Mouse (Mus musculus) adrenal gland, postnatal 25 days (tissue): ENCODE measurements around the gene Srpx2. TPM values are rescaled to one million over a fixed set of nuclear protein-coding genes. Genes with fewer than 3 reads are reported as not detected.

Experiments
- DNase-seq: peaks from one replicate; pipeline ENCODE4 v3.0.0; 2021; ENCODE audit warnings: mixed read lengths
- long read RNA-seq: library from polyadenylated mRNA; stranded (forward); transcript quantifications from one replicate; pipeline ENCODE4 v2.0.0, GENCODE M21; 2021
- total RNA-seq: library from RNA; stranded (reverse); gene quantifications from 2 replicates; pipeline ENCODE4 v1.2.3, GENCODE M21; 2021

Srpx2 gene
- total RNA-seq, result 1.7 TPM in 2 replicates
- long read RNA-seq, partial matches to known transcripts, result 2 of 3 reads
- long read RNA-seq, other reads (novel, unspliced or antisense), result 0 of 3 reads

- no peak for DNase-seq
Observed at GRCm38 (mm10) chrX:133908261-133908660, at the start of gene Srpx2. Gene Srpx2, plus strand, starts transcription at chrX:133908426.

GRCm38 (mm10) chrX:133869743-133870142 is 38.5 kb upstream of the Srpx2 start:
- no peak for DNase-seq

- no peak for DNase-seq
Observed at GRCm38 (mm10) chrX:133887308-133887707, 20.9 kb upstream of the Srpx2 start.

GRCm38 (mm10) chrX:133888111-133888510 is 20.1 kb upstream of the Srpx2 start:
- no peak for DNase-seq

- peak; percentile 79 for DNase-seq
Observed at GRCm38 (mm10) chrX:133898014-133898542, 10.1 kb upstream of the Srpx2 start, which contains the start of gene Tspan6. Gene Tspan6, minus strand, starts transcription at chrX:133898429.

- no peak for DNase-seq
Observed at GRCm38 (mm10) chrX:133911397-133912103, 3.3 kb downstream of the Srpx2 start.

GRCm38 (mm10) chrX:133913006-133913405 is 4.8 kb downstream of the Srpx2 start:
- DNase-seq, result no peak

GRCm38 (mm10) chrX:133914219-133914618 is 6.0 kb downstream of the Srpx2 start:
- no peak for DNase-seq

GRCm38 (mm10) chrX:133921187-133921586 is 13.0 kb downstream of the Srpx2 start:
- DNase-seq, result no peak

- no peak for DNase-seq
Observed at GRCm38 (mm10) chrX:133926760-133927159, 18.5 kb downstream of the Srpx2 start.

GRCm38 (mm10) chrX:133931302-133932013 is 23.2 kb downstream of the Srpx2 start:
- DNase-seq, result no peak

- no peak for DNase-seq
Observed at GRCm38 (mm10) chrX:133936605-133937225, 28.5 kb downstream of the Srpx2 start.

GRCm38 (mm10) chrX:133939561-133939960 is 31.3 kb downstream of the Srpx2 start:
- no peak for DNase-seq

- DNase-seq, result no peak
Observed at GRCm38 (mm10) chrX:133947427-133947826, 39.2 kb downstream of the Srpx2 start.

GRCm38 (mm10) chrX:133954661-133955060 is 46.4 kb downstream of the Srpx2 start:
- DNase-seq, result no peak

GRCm38 (mm10) chrX:133960617-133961016 is 52.4 kb downstream of the Srpx2 start:
- no peak for DNase-seq

- no peak for DNase-seq
Observed at GRCm38 (mm10) chrX:133964615-133965014, 56.4 kb downstream of the Srpx2 start.

- peak; percentile 54 for DNase-seq
Observed at GRCm38 (mm10) chrX:133981231-133982002, 73.2 kb downstream of the Srpx2 start, which contains the start of gene Sytl4. Gene Sytl4, minus strand, starts transcription at chrX:133981812.
